Mouse (Mus musculus) left cerebral cortex, adult 2 months (tissue): Measurements from ENCODE around the gene Ubqlnl. TPM values are rescaled to one million over a fixed set of nuclear protein-coding genes. Genes with fewer than 3 reads are reported as not detected.

ENCODE experiments used
- DNase-seq, 2 experiments: peaks; one replicate each; pipeline ENCODE4 v3.0.0; 2021 to 2022; ENCODE audit warnings: low spot score in 2 of 2, mixed read lengths in 1 of 2; ENCODE audit errors: extremely low spot score in 1 of 2
- H3K27ac ChIP-seq: fragments of 200-600 bp; 2 replicates; pipeline ENCODE4 v1.8.1; 2022
- H3K4me3 ChIP-seq: fragments of 200-600 bp; 2 replicates; pipeline ENCODE4 v1.8.1; 2022
- CTCF ChIP-seq: fragments of 200-600 bp; IDR thresholded peaks from 2 replicates; pipeline ENCODE4 v1.8.1; 2022; ENCODE audit warnings: antibody characterized with exemption, mild to moderate bottlenecking, moderate library complexity
- intact Hi-C: fragments of 180-260 bp; cut with DNase I; formaldehyde crosslinking; loops from one replicate; pipeline ENCODE4 v1.15.1; 2025
- long read RNA-seq, 2 experiments: library from polyadenylated mRNA; stranded (forward); transcript quantifications; one replicate each; pipeline ENCODE4 v2.0.0; 2021; ENCODE audit warnings: borderline mapping rate in 2 of 2
- total RNA-seq, 2 experiments: library from RNA; stranded (reverse); gene quantifications; 2 replicates each; pipeline ENCODE4 v1.2.3; 2021

The Ubqlnl gene
- not detected for total RNA-seq
- long read RNA-seq, experiment 1 = 0 reads
- long read RNA-seq, experiment 2 = 0 reads

DNA sequence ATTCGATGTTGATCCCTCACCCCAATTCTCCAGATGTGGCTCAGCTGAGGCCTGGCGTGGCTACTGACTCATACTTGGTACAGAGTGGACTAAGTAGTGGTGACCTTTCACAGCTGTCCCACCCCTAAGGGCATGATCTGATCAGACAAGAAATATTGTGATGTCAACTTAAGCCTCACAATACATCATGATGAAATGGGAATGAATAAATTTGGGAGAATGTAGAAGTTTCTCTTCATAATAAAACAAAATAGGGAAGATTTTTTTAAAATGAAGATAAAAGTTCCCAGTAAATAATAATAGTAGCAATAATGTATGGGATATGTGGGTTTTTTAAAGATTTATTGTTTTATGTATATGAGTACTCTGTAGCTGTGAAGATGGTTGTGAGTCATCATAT, at the start of gene Ubqlnl:
Ubqlnl (minus strand) TSS at position 101 of the 400 bp plus-strand sequence.
- H3K4me3 ChIP-seq = no peak within 1 kb of the TSS
- no peak for DNase-seq
- no peak within 1 kb of the TSS for H3K27ac ChIP-seq
- intact Hi-C loops = no loop called here
- TF ChIP-seq CTCF = no peak

DNA sequence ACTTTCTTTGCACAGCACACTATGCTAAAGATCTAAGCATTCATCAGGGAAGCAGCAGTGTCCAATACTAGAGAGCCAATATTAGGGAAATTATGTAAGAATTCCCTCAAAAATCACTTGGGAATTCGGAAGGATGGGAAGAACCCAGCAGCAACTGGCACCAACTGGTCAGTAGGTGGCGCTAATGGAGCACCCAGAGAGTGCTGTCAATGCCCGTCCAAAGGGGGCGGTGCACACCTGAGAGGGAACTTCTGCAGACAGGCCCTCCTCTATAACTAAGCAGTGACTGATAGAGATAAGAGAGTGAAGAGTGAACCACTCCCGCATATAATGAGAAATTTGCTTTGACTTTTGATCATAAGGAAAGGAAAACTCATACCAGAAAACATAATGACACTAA, 49.5 kb upstream of the Ubqlnl start:
- no peak overlapping the region for H3K4me3 ChIP-seq
- intact Hi-C loops = no loop called here
- DNase-seq = peak; percentile 23 to 38
- H3K27ac ChIP-seq = no peak overlapping the region
- peak; percentile 88 for TF ChIP-seq CTCF

DNA sequence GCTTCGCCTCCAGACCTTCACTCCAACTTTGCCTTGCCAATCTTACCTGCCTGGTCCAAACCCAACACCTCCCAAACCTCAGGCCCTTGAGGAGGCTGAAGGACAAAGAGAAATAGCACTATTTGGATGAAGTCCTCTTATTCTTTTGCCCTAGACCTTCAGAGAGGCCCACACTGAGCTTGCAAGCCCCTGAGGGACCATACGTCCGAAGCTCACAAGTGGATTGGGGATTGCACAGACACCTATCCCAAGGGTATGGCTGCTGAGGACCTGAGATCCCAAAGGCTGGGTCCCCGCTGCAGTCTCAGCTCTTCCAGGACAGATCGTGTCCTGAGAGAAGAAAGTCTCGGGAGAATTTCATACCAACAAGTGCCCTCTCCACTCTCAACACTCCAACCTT, 45.5 kb upstream of the Ubqlnl start, which contains the start of gene Olfr649:
Olfr649 (minus strand) TSS at position 101 of the 400 bp plus-strand sequence.
- H3K27ac ChIP-seq = no peak within 1 kb of the TSS
- no peak within 1 kb of the TSS for H3K4me3 ChIP-seq
- DNase-seq = no peak
- intact Hi-C loops = no loop called here
- no peak for TF ChIP-seq CTCF

DNA sequence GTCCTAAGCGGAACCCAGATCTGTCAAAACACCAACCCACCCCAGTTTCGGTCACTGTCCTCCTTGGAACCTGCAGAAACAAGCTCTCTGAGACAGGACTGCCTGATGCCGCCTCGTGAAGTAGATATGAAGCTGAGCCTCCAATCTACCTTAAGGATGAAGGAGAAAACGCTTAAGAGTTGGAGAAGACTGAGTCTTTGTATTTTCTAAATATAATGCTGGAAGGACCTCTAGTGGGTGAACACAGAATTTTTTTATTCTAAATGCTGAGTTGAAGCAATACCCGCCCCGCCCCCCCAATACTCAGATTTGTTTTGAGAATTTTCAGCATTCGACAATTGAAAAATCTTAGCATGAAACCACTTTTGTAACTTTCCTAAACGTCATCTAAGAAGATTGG, 40.9 kb upstream of the Ubqlnl start:
- peak; percentile 26 for TF ChIP-seq CTCF
- no peak overlapping the region for H3K27ac ChIP-seq
- no peak for DNase-seq
- intact Hi-C loops = no loop called here
- no peak overlapping the region for H3K4me3 ChIP-seq

DNA sequence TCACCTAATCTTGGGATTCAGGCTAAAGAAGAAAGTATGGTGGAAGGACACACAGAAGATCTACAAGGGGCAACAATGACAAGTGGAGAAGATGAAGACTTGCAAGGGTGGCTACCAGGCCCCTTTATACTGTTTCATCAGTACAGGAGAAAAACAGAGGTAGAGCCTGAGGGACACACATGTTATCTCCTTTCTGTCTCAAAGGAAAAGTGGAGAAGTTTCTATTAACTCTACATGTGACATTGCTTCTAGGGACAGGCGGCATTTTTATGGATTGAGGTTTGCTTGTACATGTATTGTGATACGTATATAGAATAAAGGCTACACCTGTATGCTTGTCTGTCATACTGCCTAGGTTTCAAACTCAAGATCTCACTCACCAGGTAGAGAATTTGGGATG, 32.9 kb upstream of the Ubqlnl start, which contains the start of gene Olfr648:
Olfr648 (minus strand) TSS at position 101 of the 400 bp plus-strand sequence.
- intact Hi-C loops = no loop called here
- Histone ChIP-seq H3K4me3 (no peak within 1 kb of the TSS), H3K27ac (no peak within 1 kb of the TSS)
- no peak for DNase-seq
- TF ChIP-seq CTCF = no peak

DNA sequence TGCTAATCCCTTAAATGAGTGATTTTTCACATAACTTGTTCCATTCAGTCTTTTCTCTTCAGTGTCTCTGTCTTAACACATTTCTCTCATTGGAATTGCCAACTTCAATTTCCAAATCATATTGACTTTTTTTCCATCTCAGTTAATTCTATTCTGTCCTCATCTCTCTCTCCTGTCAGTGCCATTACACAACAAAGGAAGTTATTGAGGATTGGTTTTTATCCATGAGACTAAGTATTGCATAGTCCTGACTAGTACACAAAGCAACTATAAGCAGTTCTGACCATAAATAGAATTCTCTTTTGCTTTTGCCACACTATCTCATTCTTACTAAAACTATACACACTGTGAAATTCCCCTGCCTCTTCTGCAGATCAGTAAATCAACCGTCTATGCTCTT, 28.7 kb upstream of the Ubqlnl start:
- intact Hi-C loops = no loop called here
- H3K4me3 ChIP-seq = no peak overlapping the region
- DNase-seq = no peak

DNA sequence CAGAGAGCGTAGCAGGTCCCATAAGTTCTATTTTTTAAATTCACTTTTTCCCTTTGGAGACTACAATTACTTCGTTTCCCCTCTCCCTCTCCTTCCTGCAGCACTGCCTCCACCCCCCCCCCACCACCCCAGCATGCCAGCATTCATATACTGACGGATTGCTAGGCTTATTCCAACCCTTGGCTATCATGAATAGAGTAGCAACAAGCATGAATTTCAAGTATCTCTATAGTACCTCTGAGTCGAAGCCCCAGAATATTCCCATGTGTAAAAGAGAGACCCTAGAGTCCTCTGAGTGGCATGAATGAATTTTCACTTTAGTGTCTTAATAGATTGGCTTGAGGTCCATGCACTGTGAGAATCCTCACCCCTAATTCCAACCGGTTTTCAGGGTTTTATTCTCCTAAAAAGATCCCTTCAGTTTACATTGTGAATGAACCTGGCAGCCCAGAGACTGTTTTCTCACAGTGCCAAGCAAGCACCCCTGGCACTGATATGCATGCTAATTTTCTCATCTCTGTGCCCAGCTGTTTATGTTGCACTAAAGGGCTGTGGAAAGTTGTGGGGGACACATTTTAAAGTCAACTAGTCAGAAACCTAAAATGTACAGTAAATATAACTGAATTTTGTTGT, 28.2 kb upstream of the Ubqlnl start:
- no peak overlapping the region for H3K4me3 ChIP-seq
- H3K27ac ChIP-seq = no peak overlapping the region
- intact Hi-C loops = no loop called here
- no peak for TF ChIP-seq CTCF
- DNase-seq = no peak

More for the DNA sequence above, 28.7 kb upstream of the Ubqlnl start:
- no peak overlapping the region for H3K27ac ChIP-seq
- no peak for TF ChIP-seq CTCF

DNA sequence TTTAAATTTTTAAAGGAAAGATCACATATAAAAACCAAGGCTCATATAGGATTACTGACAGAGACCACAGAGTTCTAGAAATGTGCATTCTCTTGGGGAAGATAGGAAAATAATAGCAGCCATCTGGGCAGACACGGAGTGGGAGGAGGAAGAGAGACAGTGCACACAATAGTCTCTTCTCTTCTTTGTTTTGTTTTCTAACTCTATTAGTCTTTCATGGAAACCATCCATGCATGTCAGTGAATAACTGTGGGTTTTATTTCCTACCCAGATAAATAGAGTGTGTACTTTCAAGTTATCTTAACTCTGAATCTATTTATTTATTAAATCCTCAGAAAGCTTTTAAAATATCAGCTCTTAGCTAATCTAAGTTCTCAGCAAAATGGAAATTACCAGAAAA, 24.7 kb upstream of the Ubqlnl start:
- no peak overlapping the region for H3K4me3 ChIP-seq
- TF ChIP-seq CTCF = no peak
- DNase-seq = no peak
- no peak overlapping the region for H3K27ac ChIP-seq
- intact Hi-C loops = no loop called here

DNA sequence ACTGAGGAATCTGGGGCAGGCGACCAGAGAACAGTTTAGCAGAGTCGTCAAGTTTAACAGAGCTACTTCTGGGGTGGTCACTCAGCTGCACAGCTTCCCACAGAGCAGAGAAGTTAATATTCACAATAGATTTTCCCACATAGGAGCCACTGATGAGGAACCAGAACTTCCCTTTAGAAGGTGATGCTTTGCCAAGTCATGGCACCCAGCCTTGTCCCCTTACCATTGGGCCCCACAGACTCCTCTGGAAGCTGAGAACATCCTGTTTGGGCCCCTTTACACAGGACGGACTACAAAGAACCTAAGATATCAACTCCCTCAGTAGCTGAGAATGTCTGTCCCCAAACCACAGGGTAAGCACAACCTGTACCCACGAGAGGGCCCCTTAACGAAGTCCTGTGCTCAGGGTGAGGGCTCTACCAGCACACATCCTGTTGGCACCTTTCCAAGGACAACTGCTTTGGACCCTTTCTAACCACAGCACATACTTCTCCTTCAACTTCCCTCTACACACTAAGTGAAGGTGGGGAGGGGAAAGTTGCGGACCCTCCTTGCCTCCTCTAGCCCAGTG, 19.4 kb upstream of the Ubqlnl start:
- TF ChIP-seq CTCF = no peak
- no peak for DNase-seq
- Histone ChIP-seq H3K27ac (no peak overlapping the region), H3K4me3 (no peak overlapping the region)
- intact Hi-C loops = no loop called here

DNA sequence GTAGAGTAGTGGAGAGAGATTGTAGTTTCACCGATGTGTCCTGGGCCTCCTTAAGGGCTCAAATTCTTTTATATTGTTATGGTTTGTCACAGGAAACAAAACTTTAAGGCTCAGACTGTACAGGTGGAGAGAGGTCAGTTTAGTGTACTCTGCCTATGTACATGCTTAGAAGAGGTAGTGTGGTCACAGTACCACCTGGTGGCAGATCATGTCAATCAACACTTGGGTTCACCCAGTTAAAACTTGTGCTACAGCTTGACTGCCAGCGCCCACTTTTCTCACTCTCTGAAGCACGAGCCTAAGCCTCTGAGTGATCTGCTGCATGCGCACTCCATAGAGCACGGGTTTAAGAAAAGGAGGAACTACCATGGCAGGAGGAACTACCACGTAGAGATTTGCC, 16.7 kb upstream of the Ubqlnl start:
- H3K4me3 ChIP-seq = no peak overlapping the region
- DNase-seq = no peak
- H3K27ac ChIP-seq = no peak overlapping the region
- no peak for TF ChIP-seq CTCF
- intact Hi-C loops = no loop called here

DNA sequence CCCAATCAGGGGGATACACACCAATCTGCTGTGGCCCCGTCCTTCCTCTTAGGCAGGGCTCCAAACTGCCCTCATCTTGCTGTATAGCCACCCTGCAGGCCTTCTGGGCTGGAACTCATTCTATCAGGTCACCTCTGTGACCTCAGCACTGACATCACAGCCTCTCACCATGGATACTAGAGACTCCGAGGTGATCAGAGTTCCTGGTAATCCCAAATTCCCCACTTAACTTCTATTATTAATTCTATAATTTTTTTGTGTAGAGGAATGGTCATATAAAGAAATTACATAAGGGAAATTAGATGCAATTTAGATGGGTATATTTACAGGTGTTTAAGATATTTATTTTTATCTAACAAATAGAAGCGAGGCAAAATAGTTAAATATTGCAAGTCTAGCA, 7.2 kb downstream of the Ubqlnl start, which contains the start of gene Ubqln3:
Ubqln3 (minus strand) TSS at position 101 of the 400 bp plus-strand sequence.
- Histone ChIP-seq H3K4me3 (no peak within 1 kb of the TSS), H3K27ac (no peak within 1 kb of the TSS)
- intact Hi-C loops = no loop called here
- no peak for DNase-seq
- no peak for TF ChIP-seq CTCF

DNA sequence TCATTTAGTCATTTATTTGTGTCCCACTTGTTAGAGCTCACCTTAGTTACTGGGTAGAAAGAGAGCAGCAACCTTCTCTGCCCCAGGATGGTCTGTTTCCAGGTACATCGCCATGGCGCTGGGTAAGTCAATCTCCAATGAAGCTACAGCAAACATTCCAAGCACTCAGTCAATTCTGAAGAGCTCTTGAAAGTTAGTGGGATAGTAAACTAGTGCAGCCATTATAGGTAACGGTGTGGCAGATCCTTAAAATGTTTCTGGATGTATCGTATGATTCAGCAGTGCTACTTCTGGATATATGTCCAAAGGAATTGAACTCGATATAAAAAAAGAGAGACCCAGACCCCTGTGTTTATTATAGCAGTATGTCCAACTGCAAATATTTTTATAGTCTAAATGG, 13.1 kb downstream of the Ubqlnl start, which contains the start of gene Olfr643:
Olfr643 (minus strand) TSS at position 101 of the 400 bp plus-strand sequence.
- DNase-seq = no peak
- intact Hi-C loops = no loop called here
- TF ChIP-seq CTCF = no peak

DNA sequence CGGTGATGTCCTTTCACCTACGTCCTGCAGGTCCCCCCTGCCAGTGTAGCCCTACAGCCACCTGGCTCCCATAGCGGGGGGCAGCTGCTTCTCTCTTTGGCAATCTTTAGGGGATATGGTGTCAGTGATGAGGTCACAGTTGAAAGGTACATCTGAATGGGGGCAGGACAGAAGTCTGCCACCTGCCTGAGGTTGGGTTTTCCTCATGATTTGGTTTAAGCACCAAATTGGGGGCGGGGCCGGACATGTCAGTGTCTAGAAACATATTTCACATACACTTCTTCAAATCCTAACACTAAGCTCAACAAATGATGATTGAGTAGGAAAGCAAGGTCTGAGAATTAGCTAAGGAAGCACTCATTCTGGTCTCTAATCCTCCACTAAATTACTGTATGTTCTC, 20.6 kb downstream of the Ubqlnl start, which contains the start of gene Ubqln5:
Ubqln5 (minus strand) TSS at position 101 of the 400 bp plus-strand sequence.
- intact Hi-C loops = no loop called here
- H3K27ac ChIP-seq = no peak within 1 kb of the TSS
- no peak for DNase-seq
- no peak within 1 kb of the TSS for H3K4me3 ChIP-seq
- TF ChIP-seq CTCF = no peak

More for the DNA sequence above, 13.1 kb downstream of the Ubqlnl start, which contains the start of gene Olfr643:
- no peak within 1 kb of the TSS for H3K4me3 ChIP-seq
- no peak within 1 kb of the TSS for H3K27ac ChIP-seq
